Mouse (Mus musculus) liver, postnatal 0 days (tissue): Measurements from ENCODE around the gene Hsph1.

ENCODE experiments used
- CTCF ChIP-seq: sonication (generic); IDR thresholded peaks from 2 replicates; pipeline ENCODE4 v1.5.1; 2016; ENCODE audit warnings: antibody characterized with exemption, low read depth
- EP300 ChIP-seq: IDR thresholded peaks from 2 replicates; pipeline ENCODE4 v1.6.1; 2016; ENCODE audit warnings: antibody characterized with exemption, low read depth, mild to moderate bottlenecking

DNA sequence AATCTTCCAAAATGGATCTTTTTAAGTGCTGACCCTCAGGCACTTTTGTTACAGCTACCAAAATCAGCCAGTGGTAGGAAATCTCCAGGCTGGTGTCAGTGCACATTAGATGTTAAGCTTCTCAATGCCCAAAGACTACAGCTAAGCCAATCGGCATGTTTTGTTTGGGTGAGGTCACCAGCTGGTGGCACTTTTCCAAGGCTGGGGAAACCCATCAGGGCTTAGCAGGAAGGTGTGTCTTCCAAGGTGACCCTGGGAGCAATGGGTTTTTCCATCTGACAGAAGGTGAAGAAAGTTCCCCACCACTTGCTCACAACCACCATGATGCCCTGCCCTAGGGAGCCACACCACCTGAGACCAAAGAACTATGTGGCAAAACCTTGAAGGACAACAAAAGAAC is 20.0 kb downstream of the Hsph1 start:
- no peak for TF ChIP-seq CTCF
- no peak for TF ChIP-seq EP300
